Mouse (Mus musculus): ENCODE data around the gene Prss36. TPM values are rescaled to one million over a fixed set of nuclear protein-coding genes. Genes with fewer than 3 reads are reported as not detected.
"Not testable (repeated sequence)": the region's sequence is repeated elsewhere in the genome, so short reads cannot be mapped to it uniquely, and the experiment has no call there.

The Prss36 gene
- polyA plus RNA-seq, 1 experiment: 15.9 TPM

- 5% methylated on average over 23 of the region's 23 CpGs for WGBS
- H3K4me1 ChIP-seq (ENCODE audit: control insufficient read depth, insufficient read depth, low read length): no peaks in the 10 kb centered on the region
Observed at GRCm38 (mm10) chr7:127944614-127945013, 1.9 kb downstream of the Prss36 start.

GRCm38 (mm10) chr7:127942097-127942496 is 4.4 kb downstream of the Prss36 start:
- 53% methylated on average over 2 of the region's 2 CpGs for WGBS
- not testable (repeated sequence) for H3K4me1 ChIP-seq (ENCODE audit: control insufficient read depth, insufficient read depth, low read length)

More at GRCm38 (mm10) chr7:127944614-127945013, 1.9 kb downstream of the Prss36 start:
- no peak overlapping the region for H3K27ac ChIP-seq (ENCODE audit: insufficient read depth, low read length)
- no peak overlapping the region for H3K4me3 ChIP-seq (replicated peaks; ENCODE audit: insufficient read depth, low read depth, low read length)
- no peak for DNase-seq
- peaks cover 2% of the 10 kb centered on the region; the same call in 1 of the 2 replicates for H3K27me3 ChIP-seq (ENCODE audit: control insufficient read depth, insufficient read depth, low read length)
- TF ChIP-seq POLR2A (IDR thresholded peaks at IDR 0.05; ENCODE audit: borderline replicate concordance, insufficient read depth, low read length) (no peak), CTCF (IDR thresholded peaks at IDR 0.05; ENCODE audit: borderline replicate concordance, insufficient read depth, low read depth, low read length) (no peak)

GRCm38 (mm10) chr7:127936216-127936884 is 10.2 kb downstream of the Prss36 start:
- no peaks in the 10 kb centered on the region for H3K27me3 ChIP-seq (ENCODE audit: control insufficient read depth, insufficient read depth, low read length)
- H3K4me1 ChIP-seq (ENCODE audit: control insufficient read depth, insufficient read depth, low read length): no peaks in the 10 kb centered on the region
- peak overlapping the region; percentile 74 for H3K27ac ChIP-seq (ENCODE audit: insufficient read depth, low read length)
- peak; percentile 39 to 45 for DNase-seq
- 43% methylated on average over 18 of the region's 18 CpGs for WGBS
- H3K4me3 ChIP-seq (replicated peaks; ENCODE audit: insufficient read depth, low read depth, low read length): peak overlapping the region; percentile 68
- no peak for TF ChIP-seq CTCF (IDR thresholded peaks at IDR 0.05; ENCODE audit: borderline replicate concordance, insufficient read depth, low read depth, low read length)
- TF ChIP-seq POLR2A (IDR thresholded peaks at IDR 0.05; ENCODE audit: borderline replicate concordance, insufficient read depth, low read length): no peak

More at GRCm38 (mm10) chr7:127942097-127942496, 4.4 kb downstream of the Prss36 start:
- not testable (repeated sequence) for H3K4me3 ChIP-seq (replicated peaks; ENCODE audit: insufficient read depth, low read depth, low read length); H3K27ac ChIP-seq (ENCODE audit: insufficient read depth, low read length); H3K27me3 ChIP-seq (ENCODE audit: control insufficient read depth, insufficient read depth, low read length); DNase-seq

- no peaks in the 10 kb centered on the region for H3K27me3 ChIP-seq (ENCODE audit: control insufficient read depth, insufficient read depth, low read length)
- H3K4me3 ChIP-seq (replicated peaks; ENCODE audit: insufficient read depth, low read depth, low read length): peak overlapping the region; percentile 68
- under 1% methylated on average over 38 of the region's 38 CpGs for WGBS
- H3K4me1 ChIP-seq (ENCODE audit: control insufficient read depth, insufficient read depth, low read length): no peaks in the 10 kb centered on the region
- no peak for DNase-seq
- no peak for TF ChIP-seq POLR2A (IDR thresholded peaks at IDR 0.05; ENCODE audit: borderline replicate concordance, insufficient read depth, low read length)
- TF ChIP-seq CTCF (IDR thresholded peaks at IDR 0.05; ENCODE audit: borderline replicate concordance, insufficient read depth, low read depth, low read length): no peak
- peak overlapping the region; percentile 74 for H3K27ac ChIP-seq (ENCODE audit: insufficient read depth, low read length)
Observed at GRCm38 (mm10) chr7:127935748-127936159, 10.8 kb downstream of the Prss36 start.

- peak; percentile 95 for DNase-seq
- H3K4me1 ChIP-seq (ENCODE audit: control insufficient read depth, insufficient read depth, low read length): no peaks in the 10 kb centered on the region
- TF ChIP-seq CTCF (IDR thresholded peaks at IDR 0.05; ENCODE audit: borderline replicate concordance, insufficient read depth, low read depth, low read length) (peak; percentile 79), POLR2A (IDR thresholded peaks at IDR 0.05; ENCODE audit: borderline replicate concordance, insufficient read depth, low read length) (peak; percentile 56; the same call in 1 of the 2 replicates)
- WGBS: 6% methylated on average over 32 of the region's 32 CpGs
- peak overlapping the region; percentile 74 for H3K27ac ChIP-seq (ENCODE audit: insufficient read depth, low read length)
- H3K27me3 ChIP-seq (ENCODE audit: control insufficient read depth, insufficient read depth, low read length): no peaks in the 10 kb centered on the region
- peak overlapping the region; percentile 68 for H3K4me3 ChIP-seq (replicated peaks; ENCODE audit: insufficient read depth, low read depth, low read length)
Observed at GRCm38 (mm10) chr7:127935028-127935722, 11.3 kb downstream of the Prss36 start.

- TF ChIP-seq CTCF (IDR thresholded peaks at IDR 0.05; ENCODE audit: borderline replicate concordance, insufficient read depth, low read depth, low read length) (no peak), POLR2A (IDR thresholded peaks at IDR 0.05; ENCODE audit: borderline replicate concordance, insufficient read depth, low read length) (no peak)
- no peaks in the 10 kb centered on the region for H3K4me1 ChIP-seq (ENCODE audit: control insufficient read depth, insufficient read depth, low read length)
- H3K27me3 ChIP-seq (ENCODE audit: control insufficient read depth, insufficient read depth, low read length): no peaks in the 10 kb centered on the region
- H3K4me3 ChIP-seq (replicated peaks; ENCODE audit: insufficient read depth, low read depth, low read length): no peak overlapping the region
- 74% methylated on average over 5 of the region's 5 CpGs for WGBS
- H3K27ac ChIP-seq (ENCODE audit: insufficient read depth, low read length): no peak overlapping the region
- DNase-seq: no peak
Observed at GRCm38 (mm10) chr7:127934075-127934474, 12.4 kb downstream of the Prss36 start.

- no peak overlapping the region for H3K27ac ChIP-seq (ENCODE audit: insufficient read depth, low read length)
- 41% methylated on average over 13 of the region's 13 CpGs for WGBS
- H3K27me3 ChIP-seq (ENCODE audit: control insufficient read depth, insufficient read depth, low read length): no peaks in the 10 kb centered on the region
- no peak for TF ChIP-seq POLR2A (IDR thresholded peaks at IDR 0.05; ENCODE audit: borderline replicate concordance, insufficient read depth, low read length)
- TF ChIP-seq CTCF (IDR thresholded peaks at IDR 0.05; ENCODE audit: borderline replicate concordance, insufficient read depth, low read depth, low read length): no peak
- no peak for DNase-seq
- no peaks in the 10 kb centered on the region for H3K4me1 ChIP-seq (ENCODE audit: control insufficient read depth, insufficient read depth, low read length)
- H3K4me3 ChIP-seq (replicated peaks; ENCODE audit: insufficient read depth, low read depth, low read length): no peak overlapping the region
Observed at GRCm38 (mm10) chr7:127932273-127933031, 14.1 kb downstream of the Prss36 start.
